Mouse (Mus musculus) heart, adult 2 months (tissue): ENCODE results near the gene 4930503B20Rik.

Source experiments
- CTCF ChIP-seq: fragments of 200-600 bp; IDR thresholded peaks from 2 replicates; pipeline ENCODE4 v1.8.1; 2022; ENCODE audit warnings: antibody characterized with exemption, mild to moderate bottlenecking, moderate library complexity
- POLR2A ChIP-seq: fragments of 200-500 bp; IDR thresholded peaks from 2 replicates; pipeline ENCODE4 v1.6.1; 2011; ENCODE audit warnings: mild to moderate bottlenecking, low read depth, low read length, control low read depth; ENCODE audit not compliant: insufficient read depth

DNA sequence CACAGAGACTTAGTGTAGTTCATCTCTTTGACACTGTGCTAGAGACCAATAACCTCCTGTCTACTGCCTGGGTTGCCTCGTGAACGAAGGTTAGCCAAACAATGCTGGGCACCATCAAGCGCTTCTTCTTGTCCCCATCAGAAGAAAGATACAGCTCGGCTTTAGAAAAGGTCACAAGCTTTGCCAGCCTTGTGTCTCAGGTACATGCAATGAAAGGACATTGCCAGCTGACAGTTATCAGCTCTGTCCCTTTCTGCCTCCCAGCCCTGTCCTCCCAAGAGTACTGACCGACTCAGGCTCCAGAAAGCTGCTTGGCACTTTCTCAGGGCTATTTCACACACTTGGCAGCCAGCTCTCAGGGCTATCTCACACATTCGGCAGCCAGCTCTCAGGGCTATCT lies 55.7 kb downstream of the 4930503B20Rik start:
- no peak for TF ChIP-seq POLR2A
- TF ChIP-seq CTCF, result no peak
